In genomic region chr3:31573849-31574248, GRCm38 (mm10) we compare ENCODE assay signal across 29 mouse cellular contexts.
"Had no signal": no experiment of that assay in that cellular context is flagged by ENCODE, and none has a peak within 500 bp of the region (broad histone marks: within the 10 kb centered on the region; RNA-seq: fewer than 3 reads in every experiment).

No protein-coding gene starts in this region.

- ATAC-seq: hindbrain, embryonic 16.5 days; hindbrain, postnatal 0 days; inflammation-experienced regulatory T-cells, adult 6 months; intestine, embryonic 15.5 days; intestine, embryonic 16.5 days; intestine, postnatal 0 days had no signal

- DNase-seq: heart, postnatal 10 days; heart, postnatal 14 days; heart, postnatal 36 days; heart, postnatal 4 days; kidney, adult 11 months; kidney, adult 18-20 months; kidney, adult 2 months; kidney, adult 8-10 months; kidney, adult 9 months; kidney, postnatal 10 days; kidney, postnatal 14 days; kidney, postnatal 25 days; kidney, postnatal 36 days; kidney, postnatal 4 days; layer of hippocampus, adult 9-11 months; layer of hippocampus, postnatal 36 days had no signal

- H3K27me3 ChIP-seq: heart, embryonic 12.5 days; heart, embryonic 13.5 days; heart, embryonic 15.5 days; hindbrain, embryonic 12.5 days; hindbrain, embryonic 13.5 days; hindbrain, embryonic 15.5 days; intestine, embryonic 15.5 days; kidney, embryonic 15.5 days had no signal
